Mouse (Mus musculus) cerebellum, adult 11 months (tissue): Measurements from ENCODE around the gene Rab4b.

ENCODE experiments used
- DNase-seq: peaks from one replicate; pipeline ENCODE4 v3.0.0; 2022

Gene Rab4b

GRCm38 (mm10) chr7:27182498-27182897 lies 3.8 kb upstream of the Rab4b start:
- no peak for DNase-seq

DNA sequence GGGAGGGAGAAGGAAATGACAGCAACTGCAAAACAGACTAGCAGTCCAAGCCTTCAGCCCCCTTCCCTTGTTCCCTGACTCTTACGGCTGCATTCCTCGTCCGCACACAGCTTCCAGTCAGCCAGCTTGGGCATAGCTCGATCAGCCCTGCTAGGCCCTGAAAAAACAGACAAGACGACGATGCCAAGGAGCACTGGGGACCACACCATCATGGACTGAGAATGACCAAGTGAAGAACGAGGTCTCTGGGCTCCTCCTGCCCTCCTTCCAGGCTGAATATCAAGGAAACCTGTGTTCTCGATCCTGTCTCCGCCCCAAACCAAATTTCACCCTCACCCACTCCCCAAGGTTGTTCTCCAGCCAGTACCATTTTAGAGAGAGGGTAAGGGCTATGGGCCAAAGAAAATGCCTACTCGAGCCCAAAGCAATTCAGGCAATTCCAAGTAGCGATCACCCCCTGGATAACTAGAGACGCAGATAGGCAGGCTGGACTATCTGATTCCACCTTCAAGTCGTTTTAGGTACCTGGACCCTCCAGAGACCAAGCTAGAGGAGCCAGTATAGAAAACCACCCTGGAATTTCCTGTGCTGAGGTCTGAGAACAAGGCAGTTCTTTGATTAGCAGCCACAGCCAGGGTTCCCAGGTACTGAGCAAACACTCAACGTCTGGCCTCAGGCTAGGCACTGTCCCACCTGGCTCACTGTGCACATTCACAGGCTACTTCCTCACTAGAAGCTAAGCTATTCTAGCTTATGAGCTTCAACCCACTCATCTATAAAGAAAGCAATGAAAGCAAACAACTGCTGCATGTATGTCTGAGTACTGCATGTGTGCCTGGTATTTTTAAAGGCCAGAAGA lies 2.4 kb upstream of the Rab4b start, which contains the start of the genes Gm21983 and Mia:
TSS of gene Gm21983 (minus strand) at position 250 of the 859 bp plus-strand sequence.
TSS of gene Mia (minus strand) at position 321 of the 859 bp plus-strand sequence.
- no peak for DNase-seq

DNA sequence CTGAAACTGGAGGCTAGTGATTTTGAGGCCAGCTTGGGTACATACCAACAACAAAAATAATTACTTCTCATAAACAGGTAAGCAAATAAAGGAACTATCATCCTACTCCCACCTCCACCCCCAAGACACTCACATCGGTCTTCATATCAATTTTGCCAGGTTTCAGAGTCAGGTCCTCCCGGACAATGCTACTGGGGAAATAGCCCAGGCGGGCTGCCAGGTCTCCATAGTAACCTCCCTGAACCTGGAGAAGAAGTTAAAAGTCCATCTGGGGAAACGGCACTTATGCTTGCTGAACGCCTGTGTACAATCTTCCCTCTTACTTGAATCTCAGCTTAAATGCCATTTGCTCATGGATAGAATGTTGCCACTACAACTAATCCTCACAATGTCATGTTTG lies 1.3 kb upstream of the Rab4b start:
- no peak for DNase-seq

DNA sequence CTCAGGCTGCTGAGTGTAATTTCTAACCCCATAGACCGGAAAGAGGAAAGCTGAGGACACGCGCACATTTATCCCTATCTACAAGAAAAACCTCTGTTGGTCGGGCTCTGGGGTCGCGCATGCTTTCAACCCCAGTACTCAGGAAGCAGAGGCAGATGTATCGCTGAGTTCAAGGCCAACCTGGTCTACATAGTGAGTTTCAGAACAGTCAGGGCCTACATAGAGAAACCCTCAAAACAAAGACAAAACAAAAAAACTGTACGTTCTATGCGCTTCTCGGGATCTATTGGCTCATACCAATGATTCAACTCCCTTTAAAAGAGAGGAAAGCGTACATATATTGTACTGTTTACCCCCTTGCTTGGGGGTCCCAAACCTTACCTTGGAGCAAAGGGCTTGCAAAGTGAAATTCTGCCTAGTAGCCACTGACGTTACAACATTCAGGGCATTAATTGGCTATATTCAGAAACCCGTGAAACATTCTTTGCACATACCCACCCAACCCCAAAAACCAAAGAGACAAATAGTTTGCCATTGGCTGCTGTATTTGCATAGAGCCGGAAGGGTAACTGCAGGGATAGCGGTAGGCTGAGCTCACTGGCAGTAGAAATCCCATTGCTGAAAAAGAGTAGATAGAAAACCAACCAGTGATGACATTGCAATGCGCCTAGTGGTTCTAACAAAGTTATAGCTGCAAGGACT lies 672 bp upstream of the Rab4b start:
- DNase-seq, result no peak

- no peak for DNase-seq
Measured at GRCm38 (mm10) chr7:27177942-27178323, 763 bp downstream of the Rab4b start.

- no peak for DNase-seq
Measured at GRCm38 (mm10) chr7:27174896-27175295, 3.8 kb downstream of the Rab4b start.

DNA sequence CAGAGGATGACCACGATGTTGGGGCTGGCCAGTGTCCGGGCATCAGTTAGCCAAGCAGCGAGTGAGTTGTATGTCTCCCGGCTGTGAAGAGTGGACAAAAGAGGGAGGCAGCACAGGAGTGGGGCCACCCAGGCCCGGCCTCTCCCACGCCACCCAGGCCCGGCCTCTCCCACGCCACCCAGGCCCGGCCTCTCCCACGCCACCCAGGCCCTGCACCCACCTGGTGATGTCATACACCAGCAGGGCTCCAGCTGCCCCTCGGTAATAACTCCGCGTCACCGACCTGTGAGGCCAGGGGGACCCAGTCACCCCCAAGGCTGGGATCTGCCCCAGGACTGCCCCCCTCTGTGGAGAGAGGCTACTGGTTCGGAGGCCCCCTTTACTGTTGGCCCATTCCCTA lies 4.2 kb downstream of the Rab4b start:
- DNase-seq, result peak; percentile 17

- DNase-seq, result no peak
Measured at GRCm38 (mm10) chr7:27170981-27171380, 7.7 kb downstream of the Rab4b start.

DNA sequence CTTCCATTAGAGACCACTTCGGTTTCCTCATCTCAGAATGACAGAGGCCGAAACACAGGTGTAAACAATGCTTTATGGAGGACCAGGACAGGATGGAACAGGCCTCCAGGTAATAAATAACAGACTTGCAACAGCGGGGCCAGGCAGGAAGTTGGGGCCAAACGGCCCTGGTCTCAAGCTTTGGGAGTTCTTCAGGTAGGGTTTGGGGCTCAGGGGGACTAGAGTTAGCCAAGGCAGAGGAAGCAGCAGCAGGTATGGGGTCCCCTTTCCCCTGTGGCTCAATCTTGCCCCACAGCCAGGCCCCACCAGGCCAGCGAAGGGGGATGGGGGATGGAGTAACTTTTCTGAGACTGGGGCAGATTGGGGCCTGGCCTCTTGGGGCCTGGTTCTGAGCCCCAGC lies 10.3 kb downstream of the Rab4b start:
- DNase-seq, result no peak

GRCm38 (mm10) chr7:27167475-27168094 lies 11.1 kb downstream of the Rab4b start:
- no peak for DNase-seq

DNA sequence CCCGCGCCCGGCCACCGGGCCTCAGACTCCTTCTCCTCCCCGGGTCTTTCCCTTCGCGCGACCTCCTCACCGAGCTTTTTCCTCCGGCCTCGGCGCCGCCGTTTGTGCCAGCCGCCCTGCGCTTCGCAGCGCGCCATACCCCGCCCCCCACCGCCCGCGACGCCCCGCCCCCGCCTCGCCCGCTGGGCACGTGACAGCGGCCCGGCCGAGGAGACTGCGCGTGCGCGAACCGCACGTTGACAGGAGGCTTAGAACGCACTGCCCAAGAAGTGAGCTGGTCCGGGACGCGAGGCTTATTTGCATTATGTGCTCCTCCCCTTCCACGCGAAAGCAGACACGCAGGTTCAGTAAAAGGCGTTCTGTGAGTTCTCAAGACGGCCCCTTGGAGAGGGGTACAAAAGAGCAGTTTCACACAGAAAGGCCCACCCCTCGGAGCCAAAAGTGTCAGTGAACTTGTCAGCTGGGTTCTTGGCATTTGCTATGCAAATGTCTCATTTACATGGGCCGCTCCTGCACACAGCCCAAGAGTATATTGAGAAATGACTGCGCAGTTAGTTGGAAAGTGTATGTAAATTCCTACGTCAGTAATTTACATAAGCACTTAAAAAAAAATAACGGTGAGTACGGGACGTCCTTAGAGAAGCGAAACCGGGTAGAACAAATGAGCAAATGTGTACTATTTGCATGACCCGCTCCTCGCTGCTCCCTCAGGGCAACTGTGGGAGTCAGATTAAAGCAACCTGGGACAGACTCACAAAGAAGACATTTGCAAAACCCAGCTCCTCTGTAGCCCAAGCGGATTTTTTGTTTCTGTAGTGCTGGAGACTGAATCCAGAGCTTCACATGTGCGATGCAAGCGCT lies 11.9 kb downstream of the Rab4b start, which contains the start of gene Egln2:
TSS of gene Egln2 (minus strand) at position 189 of the 861 bp plus-strand sequence.
- peak; percentile 94 for DNase-seq

GRCm38 (mm10) chr7:27166229-27166613 lies 12.5 kb downstream of the Rab4b start:
- DNase-seq, result peak; percentile 79

GRCm38 (mm10) chr7:27165696-27166095 lies 13.0 kb downstream of the Rab4b start:
- peak; percentile 28 for DNase-seq

GRCm38 (mm10) chr7:27165007-27165655 lies 13.6 kb downstream of the Rab4b start:
- peak; percentile 66 for DNase-seq

GRCm38 (mm10) chr7:27164112-27164947 lies 14.4 kb downstream of the Rab4b start:
- DNase-seq, result peak; percentile 57

DNA sequence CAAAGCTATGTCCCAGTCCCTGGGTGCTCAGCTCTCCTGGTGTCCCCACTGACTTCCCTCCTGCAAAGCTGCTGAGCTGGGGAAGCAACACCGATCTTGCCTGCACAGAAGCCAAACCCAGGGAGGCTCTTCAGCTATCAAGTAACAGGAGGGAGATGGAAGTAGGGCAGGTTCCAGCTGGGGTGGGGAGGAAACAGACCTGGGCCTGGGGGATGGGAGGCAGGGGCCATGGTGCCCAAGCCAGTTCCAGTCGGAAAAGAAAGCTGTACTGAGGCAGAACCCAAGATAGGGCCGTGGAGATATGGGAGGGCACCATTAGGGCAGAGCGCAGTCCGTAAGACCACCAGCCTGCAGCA lies 15.3 kb downstream of the Rab4b start:
- DNase-seq, result no peak

DNA sequence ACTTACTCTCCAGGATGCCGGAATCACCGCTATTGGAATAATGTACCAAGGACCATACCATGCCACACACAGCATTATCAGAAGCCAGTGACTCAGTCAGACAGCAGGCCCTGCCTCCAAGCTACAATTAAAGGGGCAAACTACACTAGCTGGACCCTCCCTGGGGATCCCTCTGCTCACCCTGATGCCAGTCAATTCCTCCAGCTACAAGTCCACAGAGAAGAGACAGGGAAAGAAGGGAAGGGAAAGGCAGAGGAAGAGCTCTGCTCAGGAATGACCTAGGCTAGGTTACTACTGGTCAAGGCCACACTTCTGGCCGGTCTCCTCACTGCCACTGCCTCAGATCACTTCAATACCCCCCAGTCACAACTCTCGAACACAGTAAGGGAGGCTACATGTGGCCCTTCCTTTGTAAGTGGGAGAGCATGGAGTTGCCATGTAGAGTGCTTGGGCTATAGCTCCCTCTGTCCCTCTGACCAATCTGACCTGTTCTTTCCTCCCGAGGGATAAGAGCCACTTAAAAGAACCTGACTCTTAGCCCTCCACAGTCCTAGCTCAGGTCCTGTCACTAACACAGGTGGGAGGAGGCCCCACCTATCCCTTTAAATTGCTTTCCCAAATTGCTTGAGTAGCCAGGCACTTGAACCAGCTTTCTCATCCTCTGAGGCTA lies 15.8 kb downstream of the Rab4b start:
- no peak for DNase-seq

- peak; percentile 13 for DNase-seq
Measured at GRCm38 (mm10) chr7:27161744-27162143, 17.0 kb downstream of the Rab4b start.

DNA sequence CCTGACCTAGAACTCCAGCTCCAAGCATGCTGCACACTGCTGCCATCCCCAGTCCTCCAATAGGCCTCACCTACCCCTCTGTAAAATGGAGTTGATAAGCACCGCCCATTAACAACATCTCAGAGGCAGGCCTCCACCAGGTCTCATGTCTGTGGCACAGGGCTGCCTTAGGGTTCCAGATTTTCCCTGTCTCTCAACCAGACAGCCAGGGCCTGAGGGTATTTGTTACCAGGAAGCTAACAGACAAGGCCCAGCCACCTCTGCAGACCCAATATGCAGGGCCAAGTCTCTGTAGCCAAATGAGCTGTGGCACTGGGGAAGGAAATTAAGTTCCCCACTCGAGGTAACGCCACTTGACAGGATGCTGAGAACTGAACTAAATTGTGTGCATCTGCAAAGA lies 17.8 kb downstream of the Rab4b start:
- DNase-seq, result peak; percentile 6

DNA sequence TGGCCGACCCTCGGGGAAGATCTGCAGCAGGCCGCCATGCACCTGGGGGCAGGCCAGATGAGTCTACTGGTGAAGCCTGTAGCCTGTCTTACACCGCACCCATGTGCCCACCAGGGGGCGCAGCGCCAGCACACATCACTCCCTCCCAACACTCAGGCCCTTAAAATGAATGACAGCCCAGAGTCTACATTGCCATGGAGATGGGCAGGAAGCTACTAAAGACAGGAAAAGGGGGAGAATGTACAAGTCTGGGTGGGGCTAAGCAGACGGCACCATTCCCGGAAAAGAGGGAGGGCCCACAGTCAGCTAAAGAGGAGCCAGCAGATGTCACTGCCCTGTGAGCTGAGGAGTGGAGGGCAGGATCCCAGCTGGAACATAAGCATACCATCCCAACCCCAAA lies 18.8 kb downstream of the Rab4b start:
- peak; percentile 83 for DNase-seq

DNA sequence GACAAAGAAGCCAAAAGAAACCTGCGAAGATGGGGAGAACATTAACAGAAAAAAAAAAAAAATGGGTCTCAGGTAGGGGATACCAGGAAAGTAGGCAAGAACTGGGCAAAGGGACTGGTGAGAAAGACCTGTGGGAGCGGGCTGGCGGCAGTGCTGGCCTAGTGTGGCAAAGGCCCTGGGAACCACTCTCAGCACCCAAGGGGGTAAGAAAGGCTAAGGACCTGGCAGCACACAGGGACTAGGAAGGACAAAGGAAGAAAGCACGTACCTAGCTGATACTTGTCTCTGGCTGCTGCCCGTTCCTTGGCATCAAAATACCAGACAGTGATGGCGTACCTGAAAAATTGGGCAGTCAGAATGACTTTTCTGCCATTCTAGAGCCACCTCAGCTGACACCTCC lies 19.4 kb downstream of the Rab4b start:
- DNase-seq, result peak; percentile 16
